Mouse (Mus musculus) embryonic fibroblast, embryonic 13.5 days (primary cell): Measurements from ENCODE around the gene Ssmem1.

Experiments used
- CTCF ChIP-seq: IDR thresholded peaks from 2 replicates; pipeline ENCODE4 v1.5.1; 2011; ENCODE audit warnings: mild to moderate bottlenecking, control low read depth, low read length, moderate library complexity, borderline replicate concordance; ENCODE audit not compliant: insufficient read depth
- POLR2A ChIP-seq: IDR thresholded peaks from 2 replicates; pipeline ENCODE4 v1.6.1; 2011; ENCODE audit warnings: low read depth, mild to moderate bottlenecking, control low read depth, low read length, moderate library complexity

- TF ChIP-seq CTCF, result no peak
- no peak for TF ChIP-seq POLR2A
These were observed 30.2 kb upstream of the Ssmem1 start for GRCm38 (mm10) chr6:30479418-30479817.
